Mouse (Mus musculus): ENCODE data around the gene Ppp1r12b.

The Ppp1r12b gene

DNA sequence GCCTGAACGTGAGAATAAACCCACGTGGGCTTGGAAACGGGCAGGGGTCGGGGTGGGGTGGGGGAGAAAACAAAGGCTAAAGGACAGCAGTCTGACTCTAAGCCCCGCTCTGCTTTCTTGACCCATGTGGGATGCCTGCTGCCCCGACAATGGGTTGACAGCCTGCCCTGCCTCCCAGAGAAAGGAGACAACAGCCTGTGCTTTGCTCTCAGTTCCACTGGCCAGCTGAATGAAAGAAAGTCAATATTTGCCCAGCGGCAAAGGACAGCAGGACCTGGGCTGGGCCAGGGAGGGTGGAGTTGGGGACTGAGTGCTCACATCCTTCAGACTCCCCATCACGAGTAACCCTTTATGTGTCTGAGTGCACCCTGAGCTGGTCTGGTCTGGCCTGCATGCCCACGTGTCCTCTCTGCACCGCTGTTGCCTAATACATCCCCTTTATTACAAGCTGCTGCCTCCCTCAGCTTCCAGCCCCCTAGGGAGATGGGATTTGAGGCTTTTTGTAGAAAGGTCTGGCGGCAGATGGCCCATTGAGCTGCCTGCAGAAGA lies 242.2 kb downstream of the Ppp1r12b start:
- no peak for DNase-seq

DNA sequence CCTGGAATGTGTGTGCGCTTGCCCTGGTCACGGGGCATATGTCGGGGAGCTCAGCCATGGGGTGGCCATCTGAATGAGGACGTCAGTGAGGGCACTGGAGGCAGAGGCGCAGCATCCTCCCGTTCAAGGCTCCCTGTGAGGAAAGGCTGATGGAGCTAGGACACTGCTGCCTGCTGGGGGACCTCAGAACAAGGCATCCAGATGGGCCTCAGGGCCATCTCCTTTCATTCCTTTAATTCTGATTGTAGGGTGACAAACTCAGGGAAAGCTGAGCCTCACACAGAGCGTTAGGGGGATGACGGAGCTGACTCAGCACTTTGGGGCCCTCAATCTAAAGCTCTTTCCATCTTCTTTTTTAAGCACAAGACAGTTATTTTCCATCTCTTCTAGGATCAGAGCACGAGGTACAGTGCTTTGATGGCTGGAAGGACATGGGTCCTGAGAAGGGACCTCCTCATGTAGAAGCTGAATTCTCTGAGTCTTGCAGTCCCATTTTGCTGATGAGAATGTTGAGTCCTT lies 242.9 kb downstream of the Ppp1r12b start:
- DNase-seq: no peak

DNA sequence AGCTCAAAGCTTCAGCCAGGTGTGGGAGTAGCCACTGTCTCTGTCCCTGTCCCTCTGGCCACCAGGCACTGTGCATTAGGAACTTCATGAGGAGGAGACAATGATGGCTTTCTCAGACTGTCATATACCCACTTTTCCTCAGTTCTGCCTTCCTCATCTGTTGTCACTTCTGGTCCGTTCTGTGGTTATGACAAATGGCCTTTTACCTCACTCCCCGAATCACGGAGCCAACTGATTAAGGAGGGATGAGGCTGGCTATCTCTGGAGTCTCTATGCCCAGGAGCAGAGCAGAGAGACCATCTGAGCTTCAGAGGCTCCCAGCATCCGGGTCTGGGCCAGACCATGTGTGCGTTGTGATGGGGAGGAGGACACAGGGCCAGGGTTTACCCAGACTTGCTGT lies 244.1 kb downstream of the Ppp1r12b start:
- DNase-seq: no peak

DNA sequence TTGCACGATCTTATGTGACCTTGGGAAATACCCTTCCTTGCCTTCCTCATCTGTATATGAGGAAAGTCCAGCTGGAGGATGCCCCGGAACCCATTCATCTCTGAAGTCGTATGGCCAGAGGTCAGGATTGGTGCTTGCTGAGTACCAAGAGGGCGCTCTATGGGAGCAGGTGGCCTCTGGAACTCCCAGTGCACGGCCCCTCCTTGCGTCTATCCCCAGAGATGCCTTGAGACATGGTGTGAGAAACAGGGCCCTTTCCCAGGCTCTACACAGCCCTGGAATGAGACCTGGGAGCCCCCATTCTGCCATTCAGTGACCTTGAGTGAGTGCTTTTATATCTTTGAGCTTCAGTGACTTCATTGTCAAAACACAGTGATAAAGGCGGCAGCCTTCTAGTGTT lies 244.7 kb downstream of the Ppp1r12b start:
- DNase-seq: no peak

DNA sequence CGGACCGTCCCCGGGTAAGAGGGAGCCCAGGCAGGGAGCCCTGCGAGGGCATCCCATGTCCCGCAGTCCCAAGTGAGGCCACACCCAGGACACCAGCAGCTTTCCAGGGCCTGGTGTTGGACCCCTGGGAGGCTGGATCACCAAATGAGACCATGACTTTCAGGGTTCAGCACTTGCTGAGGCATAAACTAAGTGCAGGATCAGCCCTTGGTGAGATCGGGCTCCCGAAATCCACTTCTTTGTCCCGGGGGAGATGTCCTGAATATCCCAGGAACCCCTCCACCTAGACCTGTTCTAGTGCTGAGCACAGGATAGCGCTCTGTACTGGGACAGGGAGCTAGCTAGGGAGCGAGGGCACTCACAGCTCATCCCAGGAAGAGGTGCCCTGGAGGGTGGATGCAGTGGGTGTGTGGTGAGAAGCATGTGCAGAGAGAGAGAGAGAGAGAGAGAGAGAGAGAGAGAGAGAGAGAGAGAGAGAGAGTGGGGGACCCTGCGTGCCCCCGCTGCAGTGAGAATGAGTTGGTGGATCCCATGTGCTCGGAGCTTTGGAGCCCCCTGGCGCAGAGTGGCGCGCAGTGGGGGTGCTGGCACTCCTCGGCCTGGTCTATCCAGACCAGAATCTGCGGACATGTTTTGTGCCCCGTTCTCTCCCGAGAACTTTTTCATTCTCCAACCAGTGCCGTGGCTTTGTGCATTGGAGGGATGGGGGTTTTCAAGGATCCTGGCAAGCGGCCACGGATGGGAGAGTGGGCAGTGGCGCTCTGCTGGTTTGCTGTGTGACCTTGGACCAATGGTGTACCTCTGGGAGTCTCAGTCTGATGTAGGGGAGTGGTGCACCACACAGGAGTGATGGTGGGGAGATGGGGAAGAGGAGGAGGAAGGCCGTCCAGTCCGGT lies 246.1 kb downstream of the Ppp1r12b start:
- no peak for DNase-seq

DNA sequence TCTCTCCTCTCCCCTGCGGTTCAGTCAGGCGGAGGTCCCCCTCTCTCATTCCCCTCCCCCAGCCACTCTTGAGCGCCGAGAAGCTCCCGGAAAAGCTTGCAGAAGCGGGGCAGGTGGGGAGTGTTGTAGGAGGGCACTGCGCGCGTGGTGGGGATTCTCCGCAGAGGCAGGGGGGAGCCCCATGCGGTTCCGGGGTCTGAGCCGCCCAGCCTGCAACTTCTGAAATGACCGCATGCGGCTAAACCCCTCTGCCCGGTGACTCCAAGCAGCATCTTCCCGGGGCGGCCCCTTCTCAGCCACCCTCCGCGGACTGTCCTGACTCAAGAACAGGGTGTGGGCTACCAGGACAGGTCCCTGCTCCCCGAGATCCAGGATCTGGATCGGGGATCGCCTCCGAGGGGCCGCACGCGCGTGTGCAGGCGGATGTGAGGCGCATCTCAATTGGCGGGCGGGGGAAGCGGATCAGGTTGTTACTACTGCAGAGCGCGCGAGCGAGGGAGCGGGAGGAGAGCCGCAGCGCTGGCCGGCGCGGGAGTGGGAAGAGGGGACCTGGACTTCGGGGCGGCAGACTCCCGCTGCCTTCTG lies 246.8 kb downstream of the Ppp1r12b start:
- peak; percentile 55 for DNase-seq

DNA sequence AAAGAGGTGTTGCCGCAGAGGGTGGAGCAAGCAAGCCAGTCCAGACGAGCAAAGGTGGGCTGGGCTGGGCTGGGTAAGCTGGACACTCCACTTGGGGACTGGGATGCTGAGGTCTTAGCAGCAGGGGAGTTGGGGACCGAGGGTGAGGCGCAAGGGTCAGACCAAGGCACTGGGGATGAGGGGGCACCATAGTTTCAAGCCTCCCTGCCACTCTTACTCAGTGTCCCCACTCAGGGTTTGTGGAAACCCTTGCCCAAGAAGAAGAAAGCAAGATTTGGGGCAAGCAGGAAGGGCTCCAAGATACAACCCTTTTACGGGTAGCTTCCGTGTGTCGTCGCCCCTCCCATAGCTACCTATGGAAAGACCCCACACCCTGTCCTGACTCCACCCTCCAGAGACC lies 247.5 kb downstream of the Ppp1r12b start:
- no peak for DNase-seq

DNA sequence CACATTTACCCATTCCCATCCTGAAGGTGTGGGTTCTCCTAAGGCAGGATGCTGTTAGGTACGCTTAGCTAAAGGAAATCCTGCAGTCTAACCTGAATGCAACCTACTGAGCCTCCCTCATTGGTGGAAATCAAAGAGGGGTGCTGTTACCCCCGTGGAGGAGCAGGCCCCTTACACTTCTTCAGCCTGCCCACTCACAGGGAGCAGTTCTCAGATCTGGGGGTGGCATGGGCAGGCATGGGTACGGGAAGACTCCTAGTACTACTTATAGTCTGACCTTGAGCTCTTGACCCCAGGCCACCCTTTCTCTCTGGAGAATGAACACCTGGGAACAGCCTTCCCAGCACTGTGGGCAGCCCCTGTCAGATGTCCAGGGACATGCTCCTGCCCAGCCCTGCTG lies 248.2 kb downstream of the Ppp1r12b start:
- DNase-seq: no peak

DNA sequence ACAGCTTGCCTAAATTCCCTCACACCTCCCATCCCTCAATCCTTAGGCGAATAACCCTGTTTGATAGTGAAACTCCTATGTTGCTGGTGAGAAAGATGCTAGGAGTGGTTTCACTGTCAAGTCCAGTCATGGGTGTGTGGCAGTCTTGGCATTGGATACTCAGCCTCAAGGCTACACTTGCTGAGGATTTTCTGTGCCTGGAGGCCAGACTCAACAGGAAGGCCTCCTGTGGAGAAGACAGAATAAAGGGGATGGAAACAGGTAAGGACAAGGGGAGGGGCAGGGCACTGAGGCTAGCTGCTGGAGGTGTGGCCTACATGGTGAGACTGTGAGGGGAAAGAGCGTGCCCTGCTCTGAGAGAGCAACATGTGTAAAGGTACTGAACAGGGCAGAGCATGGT lies 249.2 kb downstream of the Ppp1r12b start:
- no peak for DNase-seq
